Mouse (Mus musculus): Measurements from ENCODE around the gene Creg1. TPM values are rescaled to one million over a fixed set of nuclear protein-coding genes. Genes with fewer than 3 reads are reported as not detected.

Gene Creg1
- polyA plus RNA-seq, 1 experiment from 2014 or later: 300 TPM

- Histone ChIP-seq H3K4me3 (no peak overlapping the region), H3K9ac (no peak overlapping the region), H3K36me3 (no peaks in the 10 kb centered on the region), H3K9me3 (replicated peaks) (no peaks in the 10 kb centered on the region), H3K4me2 (no peak overlapping the region), H3K27me3 (replicated peaks) (peaks cover 9% of the 10 kb centered on the region; the same call in 1 of the 2 replicates), H3K27ac (no peak overlapping the region), H3K4me1 (0 out of 2 replicates have a peak, but pooled peaks cover 3% of the 10 kb centered on the region)
- WGBS (ENCODE audit: insufficient replicate concordance): 89% methylated on average over 9 of the region's 9 CpGs
- no peak for ATAC-seq
Observed at GRCm38 (mm10) chr1:165791411-165791810, 27.9 kb downstream of the Creg1 start.

- no peak overlapping the region for H3K9ac ChIP-seq
- no peaks in the 10 kb centered on the region for H3K36me3 ChIP-seq
- 77% methylated on average over 11 of the region's 11 CpGs for WGBS (ENCODE audit: insufficient replicate concordance)
- H3K4me3 ChIP-seq: no peak overlapping the region
- H3K4me1 ChIP-seq: no peaks in the 10 kb centered on the region
- no peaks in the 10 kb centered on the region for H3K27me3 ChIP-seq (replicated peaks)
- no peak overlapping the region for H3K4me2 ChIP-seq
- H3K9me3 ChIP-seq (replicated peaks): no peaks in the 10 kb centered on the region
- no peak for ATAC-seq
- H3K27ac ChIP-seq: no peak overlapping the region
Observed at GRCm38 (mm10) chr1:165801709-165802310, 38.3 kb downstream of the Creg1 start.

GRCm38 (mm10) chr1:165803107-165803506 lies 39.6 kb downstream of the Creg1 start:
- no peak for ATAC-seq
- Histone ChIP-seq H3K4me1 (no peaks in the 10 kb centered on the region), H3K9ac (no peak overlapping the region), H3K27me3 (replicated peaks) (0 out of 2 replicates have a peak, but pooled peaks cover 4% of the 10 kb centered on the region), H3K4me3 (no peak overlapping the region), H3K9me3 (replicated peaks) (no peaks in the 10 kb centered on the region), H3K4me2 (no peak overlapping the region), H3K27ac (no peak overlapping the region), H3K36me3 (no peaks in the 10 kb centered on the region)
- WGBS (ENCODE audit: insufficient replicate concordance): 78% methylated on average over 5 of the region's 5 CpGs

- no peak overlapping the region for H3K27ac ChIP-seq
- no peak overlapping the region for H3K4me3 ChIP-seq
- H3K9me3 ChIP-seq (replicated peaks): no peaks in the 10 kb centered on the region
- no peak overlapping the region for H3K9ac ChIP-seq
- H3K36me3 ChIP-seq: no peaks in the 10 kb centered on the region
- 0 out of 2 replicates have a peak, but pooled peaks cover 5% of the 10 kb centered on the region for H3K27me3 ChIP-seq (replicated peaks)
- H3K4me2 ChIP-seq: no peak overlapping the region
- 72% methylated on average over 4 of the region's 4 CpGs for WGBS (ENCODE audit: insufficient replicate concordance)
- no peak for ATAC-seq
- 0 out of 2 replicates have a peak, but pooled peaks cover 3% of the 10 kb centered on the region for H3K4me1 ChIP-seq
Observed at GRCm38 (mm10) chr1:165804133-165804532, 40.6 kb downstream of the Creg1 start.

- no peaks in the 10 kb centered on the region for H3K36me3 ChIP-seq
- H3K4me2 ChIP-seq: no peak overlapping the region
- no peaks in the 10 kb centered on the region for H3K9me3 ChIP-seq (replicated peaks)
- H3K27ac ChIP-seq: no peak overlapping the region
- H3K4me1 ChIP-seq: peaks cover 36% of the 10 kb centered on the region
- H3K4me3 ChIP-seq: no peak overlapping the region
- H3K27me3 ChIP-seq (replicated peaks): peaks cover 29% of the 10 kb centered on the region
- no peak overlapping the region for H3K9ac ChIP-seq
- WGBS (ENCODE audit: insufficient replicate concordance): 39% methylated on average over 2 of the region's 2 CpGs
- ATAC-seq: no peak
Observed at GRCm38 (mm10) chr1:165810633-165811032, 47.1 kb downstream of the Creg1 start.

GRCm38 (mm10) chr1:165811170-165811569 lies 47.6 kb downstream of the Creg1 start:
- Histone ChIP-seq H3K27ac (no peak overlapping the region), H3K9ac (no peak overlapping the region), H3K36me3 (no peaks in the 10 kb centered on the region), H3K9me3 (replicated peaks) (no peaks in the 10 kb centered on the region), H3K27me3 (replicated peaks) (peaks cover 32% of the 10 kb centered on the region), H3K4me2 (no peak overlapping the region), H3K4me3 (no peak overlapping the region), H3K4me1 (peaks cover 36% of the 10 kb centered on the region)
- ATAC-seq: 0 out of 2 replicates have a peak, but pooled peaks have one; percentile 28
- 20% methylated on average over 5 of the region's 5 CpGs for WGBS (ENCODE audit: insufficient replicate concordance)

- Histone ChIP-seq H3K4me2 (no peak overlapping the region), H3K27me3 (replicated peaks) (peaks cover 35% of the 10 kb centered on the region), H3K36me3 (no peaks in the 10 kb centered on the region), H3K4me1 (peaks cover 52% of the 10 kb centered on the region), H3K9ac (no peak overlapping the region), H3K9me3 (replicated peaks) (no peaks in the 10 kb centered on the region), H3K4me3 (no peak overlapping the region), H3K27ac (no peak overlapping the region)
- WGBS (ENCODE audit: insufficient replicate concordance): 65% methylated on average over 3 of the region's 3 CpGs
- no peak for ATAC-seq
Observed at GRCm38 (mm10) chr1:165812775-165813174, 49.2 kb downstream of the Creg1 start.

GRCm38 (mm10) chr1:165814116-165814515 lies 50.6 kb downstream of the Creg1 start:
- 58% methylated on average over 7 of the region's 7 CpGs for WGBS (ENCODE audit: insufficient replicate concordance)
- Histone ChIP-seq H3K4me2 (no peak overlapping the region), H3K9me3 (replicated peaks) (no peaks in the 10 kb centered on the region), H3K27me3 (replicated peaks) (peaks cover 31% of the 10 kb centered on the region), H3K4me1 (peaks cover 63% of the 10 kb centered on the region), H3K27ac (no peak overlapping the region), H3K9ac (no peak overlapping the region), H3K4me3 (no peak overlapping the region), H3K36me3 (no peaks in the 10 kb centered on the region)
- ATAC-seq: no peak

- ATAC-seq: no peak
- Histone ChIP-seq H3K4me3 (no peak overlapping the region), H3K36me3 (no peaks in the 10 kb centered on the region), H3K27ac (no peak overlapping the region), H3K27me3 (replicated peaks) (peaks cover 31% of the 10 kb centered on the region), H3K4me2 (no peak overlapping the region), H3K4me1 (peaks cover 69% of the 10 kb centered on the region), H3K9me3 (replicated peaks) (no peaks in the 10 kb centered on the region), H3K9ac (no peak overlapping the region)
- WGBS (ENCODE audit: insufficient replicate concordance): 56% methylated on average over 14 of the region's 14 CpGs
Observed at GRCm38 (mm10) chr1:165814521-165815278, 51.2 kb downstream of the Creg1 start.

GRCm38 (mm10) chr1:165816391-165816790 lies 52.8 kb downstream of the Creg1 start:
- Histone ChIP-seq H3K4me1 (peaks cover 66% of the 10 kb centered on the region), H3K36me3 (no peaks in the 10 kb centered on the region), H3K9me3 (replicated peaks) (no peaks in the 10 kb centered on the region), H3K4me3 (no peak overlapping the region), H3K27me3 (replicated peaks) (peaks cover 31% of the 10 kb centered on the region), H3K9ac (no peak overlapping the region), H3K27ac (no peak overlapping the region), H3K4me2 (no peak overlapping the region)
- 76% methylated on average over 9 of the region's 9 CpGs for whole genome bisulfite sequencing (ENCODE audit: insufficient replicate concordance)
- no peak for ATAC-seq

GRCm38 (mm10) chr1:165817264-165817663 lies 53.7 kb downstream of the Creg1 start:
- H3K27me3 ChIP-seq (replicated peaks): peaks cover 26% of the 10 kb centered on the region
- H3K4me3 ChIP-seq: no peak overlapping the region
- H3K4me2 ChIP-seq: peak overlapping the region; percentile 62
- no peaks in the 10 kb centered on the region for H3K9me3 ChIP-seq (replicated peaks)
- peaks cover 60% of the 10 kb centered on the region for H3K4me1 ChIP-seq
- peak overlapping the region; percentile 57; the same call in 1 of the 2 replicates for H3K9ac ChIP-seq
- ATAC-seq: no peak
- H3K27ac ChIP-seq: peak overlapping the region; percentile 88
- WGBS (ENCODE audit: insufficient replicate concordance): 56% methylated on average over 9 of the region's 9 CpGs
- no peaks in the 10 kb centered on the region for H3K36me3 ChIP-seq

GRCm38 (mm10) chr1:165818145-165818860 lies 54.8 kb downstream of the Creg1 start:
- ATAC-seq: peak; percentile 100
- 14% methylated on average over 8 of the region's 8 CpGs for WGBS (ENCODE audit: insufficient replicate concordance)
- H3K9ac ChIP-seq: peak overlapping the region; percentile 57

More at GRCm38 (mm10) chr1:165818145-165818860, 54.8 kb downstream of the Creg1 start:
- Histone ChIP-seq H3K36me3 (no peaks in the 10 kb centered on the region), H3K27me3 (replicated peaks) (peaks cover 25% of the 10 kb centered on the region), H3K4me3 (0 out of 2 replicates have a peak overlapping the region, but pooled peaks have one; percentile 7), H3K4me2 (peak overlapping the region; percentile 62), H3K4me1 (peaks cover 57% of the 10 kb centered on the region), H3K9me3 (replicated peaks) (no peaks in the 10 kb centered on the region), H3K27ac (peak overlapping the region; percentile 88)
